Mouse (Mus musculus): ENCODE data around the gene Necap1.

Gene Necap1

GRCm38 (mm10) chr6:122883603-122884002 lies 9.3 kb downstream of the Necap1 start:
- no peak for DNase-seq (ENCODE audit: low spot score in 2 of 2)

GRCm38 (mm10) chr6:122889599-122889998 lies 15.3 kb downstream of the Necap1 start:
- DNase-seq (ENCODE audit: low spot score in 2 of 2), result no peak

GRCm38 (mm10) chr6:122892442-122893049 lies 18.3 kb downstream of the Necap1 start:
- DNase-seq (ENCODE audit: low spot score in 2 of 2), result peak; percentile 55 to 76

GRCm38 (mm10) chr6:122919922-122920321 lies 45.6 kb downstream of the Necap1 start:
- DNase-seq (ENCODE audit: low spot score in 2 of 2), result no peak

- no peak for DNase-seq (ENCODE audit: low spot score in 2 of 2)
Measured at GRCm38 (mm10) chr6:122921451-122921850, 47.2 kb downstream of the Necap1 start, which contains the start of gene Clec4a1. Gene Clec4a1, plus strand, starts transcription at chr6:122921848.

GRCm38 (mm10) chr6:122934845-122935244 lies 60.6 kb downstream of the Necap1 start:
- no peak for DNase-seq (ENCODE audit: low spot score in 2 of 2)

Measured in frontal cortex, postnatal 36 days (tissue).